Mouse (Mus musculus) limb, embryonic 14.5 days (tissue): ENCODE results near the gene Btbd35f17. TPM values are rescaled to one million over a fixed set of nuclear protein-coding genes. Genes with fewer than 3 reads are reported as not detected.
"Not testable (repeated sequence)": the region's sequence is repeated elsewhere in the genome, so short reads cannot be mapped to it uniquely, and the experiment has no call there.

Experiments used
- ATAC-seq: fragments of 200-750 bp; cut with Nextera tagmentation; 2 replicates; pipeline ENCODE4 v1.8.0; 2017; ENCODE audit warnings: low read depth, moderate number of reproducible peaks, moderate TSS enrichment; ENCODE audit not compliant: low FRiP score
- DNase-seq: peaks from one replicate; pipeline ENCODE4 v3.0.0-alpha.2; 2015; ENCODE audit warnings: low spot score
- H3K27ac ChIP-seq: fragments of 300-500 bp; sonication (generic); replicated peaks from 2 replicates; pipeline ENCODE4 v1.5.1; 2014; ENCODE audit warnings: low read depth, mild to moderate bottlenecking, low read length, moderate library complexity, mixed read lengths
- H3K27me3 ChIP-seq: fragments of 300-500 bp; sonication (generic); 2 replicates; pipeline ENCODE4 v1.6.1; 2014; ENCODE audit warnings: low read length, mixed read lengths; ENCODE audit not compliant: control insufficient read depth, insufficient read depth
- H3K36me3 ChIP-seq: fragments of 300-500 bp; sonication (generic); 2 replicates; pipeline ENCODE4 v1.6.1; 2014; ENCODE audit warnings: mild to moderate bottlenecking, low read length, moderate library complexity, mixed read lengths; ENCODE audit not compliant: control insufficient read depth, insufficient read depth
- H3K4me1 ChIP-seq: fragments of 300-500 bp; sonication (generic); 2 replicates; pipeline ENCODE4 v1.6.1; 2014; ENCODE audit warnings: antibody characterized with exemption, low read length, mixed read lengths; ENCODE audit not compliant: control insufficient read depth, insufficient read depth
- H3K4me2 ChIP-seq: fragments of 300-500 bp; sonication (generic); replicated peaks from 2 replicates; pipeline ENCODE4 v1.6.1; 2014; ENCODE audit warnings: low read depth, mild to moderate bottlenecking, low read length, moderate library complexity; ENCODE audit not compliant: severe bottlenecking
- H3K4me3 ChIP-seq: fragments of 300-500 bp; sonication (generic); replicated peaks from 2 replicates; pipeline ENCODE4 v1.5.1; 2014; ENCODE audit warnings: low read length
- H3K9ac ChIP-seq: fragments of 300-500 bp; sonication (generic); 2 replicates; pipeline ENCODE4 v1.6.1; 2014; ENCODE audit warnings: mild to moderate bottlenecking, low read depth, low read length, moderate library complexity; ENCODE audit not compliant: severe bottlenecking
- H3K9me3 ChIP-seq: fragments of 300-500 bp; sonication (generic); 2 replicates; pipeline ENCODE4 v1.6.1; 2016; ENCODE audit warnings: low read length; ENCODE audit not compliant: control insufficient read depth
- WGBS: fragments of 180-500 bp; shearing (Covaris S2); extraction: QIAGEN DNeasy Blood & Tissue Kit; methylation state at CpG from one replicate; pipeline ENCODE4 v1.1.7; 2014; 5-methylcytosine and 5-hydroxymethylcytosine counted together
- polyA plus RNA-seq, 2 experiments: library from polyadenylated mRNA; depleted of rRNA in 1 of 2; stranded (reverse) in 1 of 2; unstranded in 1 of 2; fragments of >200 nt; fragmentation: Nextera tagmentation in 1 of 2; extraction: Ambion mirVana in 1 of 2; gene quantifications; 2 replicates each; pipeline versions ENCODE4 v1.2.1 to v1.2.3; 2012 to 2014

The Btbd35f17 gene
- polyA plus RNA-seq (2012; rRNA removed) (not detected in 2 replicates), polyA plus RNA-seq (2014; fragmentation: Nextera tagmentation; extraction: Ambion mirVana) (not detected in 2 replicates)

DNA sequence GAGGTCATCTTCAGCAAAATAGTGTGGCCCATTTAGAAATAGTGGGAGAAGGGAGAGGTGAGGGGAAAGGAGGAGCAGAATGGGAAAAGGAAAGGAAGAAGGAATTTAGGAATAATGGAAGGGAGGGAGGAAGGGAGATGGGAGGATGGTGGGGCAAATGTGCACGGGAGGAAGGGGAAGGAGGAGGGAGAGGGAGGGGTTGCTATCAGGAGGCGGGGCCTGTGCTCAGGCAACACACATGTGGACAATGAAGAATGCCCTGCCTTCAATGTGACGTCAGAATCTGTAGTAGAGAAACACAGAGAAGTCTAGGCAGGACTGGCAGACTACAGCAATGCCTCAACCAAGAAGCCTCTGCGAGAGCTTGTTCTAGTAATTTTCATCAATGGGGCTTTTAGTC is at the start of gene Btbd35f17:
Gene Btbd35f17, plus strand, starts transcription at position 301 of the 400 bp plus-strand sequence.
- not testable (repeated sequence) for H3K9ac ChIP-seq, H3K9me3 ChIP-seq, H3K4me2 ChIP-seq, H3K36me3 ChIP-seq, ATAC-seq, H3K27ac ChIP-seq, H3K4me1 ChIP-seq, H3K4me3 ChIP-seq, DNase-seq, H3K27me3 ChIP-seq
- no CpG with 5 or more reads among the region's 4 CpGs for WGBS

Other genes with a start within 250 kb of the Btbd35f17 start
- gene Btbd35f28, start 174.1 kb upstream of the Btbd35f17 start, polyA plus RNA-seq (2012; rRNA removed) = not detected in 2 replicates
- not detected in 2 replicates for gene Btbd35f28, start 174.1 kb upstream of the Btbd35f17 start, polyA plus RNA-seq (2014; fragmentation: Nextera tagmentation; extraction: Ambion mirVana)
- gene Btbd35f20, start 79.4 kb upstream of the Btbd35f17 start, polyA plus RNA-seq (2012; rRNA removed) = not detected in 2 replicates
- gene Btbd35f20, start 79.4 kb upstream of the Btbd35f17 start, polyA plus RNA-seq (2014; fragmentation: Nextera tagmentation; extraction: Ambion mirVana) = not detected in 2 replicates